Mouse (Mus musculus) gastrocnemius, postnatal 10 days (tissue): ENCODE data around the gene Zfp69. TPM values are rescaled to one million over a fixed set of nuclear protein-coding genes. Genes with fewer than 3 reads are reported as not detected.

Experiments
- DNase-seq: peaks from one replicate; pipeline ENCODE4 v3.0.0; 2021; ENCODE audit warnings: mixed read lengths
- total RNA-seq, 2 experiments: library from RNA; stranded (reverse); gene quantifications; 2 replicates each; pipeline ENCODE4 v1.2.3; 2021

The Zfp69 gene
- total RNA-seq, 2 experiments from 2014 or later = 2.0 to 2.7 TPM

- peak; percentile 92 for DNase-seq
These were observed 26.8 kb downstream of the Zfp69 start, which contains the start of gene Exo5 for GRCm38 (mm10) chr4:120924554-120925299. Gene Exo5 (minus strand): TSS chr4:120925017.

- DNase-seq = no peak
These were observed 30.0 kb downstream of the Zfp69 start for GRCm38 (mm10) chr4:120921461-120921860.

GRCm38 (mm10) chr4:120914501-120914900 is 37.0 kb downstream of the Zfp69 start:
- no peak for DNase-seq

GRCm38 (mm10) chr4:120913861-120914260 is 37.6 kb downstream of the Zfp69 start:
- no peak for DNase-seq

GRCm38 (mm10) chr4:120913443-120913842 is 38.1 kb downstream of the Zfp69 start:
- DNase-seq = no peak

- DNase-seq = no peak
These were observed 38.6 kb downstream of the Zfp69 start for GRCm38 (mm10) chr4:120912866-120913265.

- DNase-seq = no peak
These were observed 40.4 kb downstream of the Zfp69 start for GRCm38 (mm10) chr4:120911086-120911485.

- DNase-seq = peak; percentile 58
These were observed 41.8 kb downstream of the Zfp69 start for GRCm38 (mm10) chr4:120909558-120910150.

- DNase-seq = no peak
These were observed 45.9 kb downstream of the Zfp69 start for GRCm38 (mm10) chr4:120905644-120906043.

GRCm38 (mm10) chr4:120904533-120904932 is 47.0 kb downstream of the Zfp69 start:
- DNase-seq = no peak

GRCm38 (mm10) chr4:120895810-120896584 is 55.5 kb downstream of the Zfp69 start:
- DNase-seq = no peak

GRCm38 (mm10) chr4:120895226-120895625 is 56.3 kb downstream of the Zfp69 start:
- no peak for DNase-seq

- no peak for DNase-seq
These were observed 56.9 kb downstream of the Zfp69 start for GRCm38 (mm10) chr4:120894584-120894983.

GRCm38 (mm10) chr4:120893656-120894401 is 57.7 kb downstream of the Zfp69 start:
- DNase-seq = no peak

GRCm38 (mm10) chr4:120892516-120892915 is 59.0 kb downstream of the Zfp69 start:
- DNase-seq = no peak

- DNase-seq = no peak
These were observed 59.5 kb downstream of the Zfp69 start for GRCm38 (mm10) chr4:120891960-120892359.

GRCm38 (mm10) chr4:120890754-120891440 is 60.6 kb downstream of the Zfp69 start:
- no peak for DNase-seq

- DNase-seq = no peak
These were observed 62.6 kb downstream of the Zfp69 start for GRCm38 (mm10) chr4:120888884-120889283.

GRCm38 (mm10) chr4:120887381-120888112 is 64.0 kb downstream of the Zfp69 start:
- peak; percentile 41 for DNase-seq

GRCm38 (mm10) chr4:120886811-120887210 is 64.7 kb downstream of the Zfp69 start:
- DNase-seq = no peak

GRCm38 (mm10) chr4:120886131-120886530 is 65.4 kb downstream of the Zfp69 start:
- DNase-seq = no peak
